Mouse (Mus musculus): ENCODE data around the gene Socs3. TPM values are rescaled to one million over a fixed set of nuclear protein-coding genes. Genes with fewer than 3 reads are reported as not detected.

Gene Socs3
- polyA plus RNA-seq, 1 experiment from 2014 or later, result 19.1 TPM

DNA sequence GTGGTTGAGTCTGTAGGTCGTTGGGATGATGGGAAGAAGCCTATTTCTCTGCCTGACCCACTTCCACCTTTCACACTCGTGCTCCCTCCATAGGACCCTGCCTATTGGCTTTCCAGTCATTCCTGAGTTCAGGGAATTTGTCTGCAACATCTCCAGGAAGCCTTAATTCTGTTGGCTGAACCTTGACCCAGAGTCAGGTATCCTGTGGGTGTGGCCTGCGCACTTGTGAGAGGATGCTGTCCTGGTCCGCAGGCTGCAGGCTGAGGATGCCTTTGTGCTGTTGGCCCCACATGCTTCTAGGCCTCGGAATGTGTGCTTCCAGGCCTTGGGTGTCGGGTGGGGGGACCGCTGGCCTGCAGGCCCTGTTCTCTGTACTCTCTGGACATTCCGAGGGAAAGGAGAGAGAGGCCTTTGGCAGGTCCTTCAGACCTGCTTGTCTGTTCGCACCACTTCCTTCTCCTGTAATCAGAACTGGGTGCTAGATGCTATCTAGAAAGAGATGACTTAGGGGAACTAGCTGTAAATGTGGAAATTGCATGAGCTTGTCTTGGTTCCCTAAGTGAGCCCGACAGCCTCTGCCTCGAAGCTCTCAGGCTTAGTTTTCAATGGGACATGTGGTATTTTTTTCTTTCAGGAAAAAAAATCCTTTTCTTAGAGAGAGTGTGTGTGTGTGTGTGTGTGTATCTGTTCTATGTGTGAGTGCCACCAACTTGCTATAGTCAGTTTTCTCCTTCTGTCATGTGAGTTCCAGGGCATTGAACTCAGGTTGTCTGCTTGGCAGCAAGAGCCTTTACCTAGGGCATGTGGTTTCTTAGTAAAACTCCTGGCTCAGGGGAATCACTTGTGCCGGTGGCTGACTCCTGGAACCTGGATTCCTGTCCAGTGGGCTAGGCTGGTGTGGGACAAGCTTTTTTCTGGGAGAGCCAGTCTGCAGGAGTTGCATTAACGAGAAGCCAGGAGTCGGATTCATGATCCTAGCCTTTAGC is 23.6 kb upstream of the Socs3 start:
- Histone ChIP-seq H3K27ac (peak overlapping the region; percentile 68), H3K4me3 (replicated peaks) (no peak overlapping the region), H3K9me3 (no peaks in the 10 kb centered on the region), H3K4me2 (replicated peaks) (peak overlapping the region; percentile 22; the same call in 1 of the 2 replicates), H3K27me3 (replicated peaks) (no peaks in the 10 kb centered on the region), H3K9ac (no peak overlapping the region), H3K4me1 (replicated peaks) (peaks cover 57% of the 10 kb centered on the region), H3K36me3 (no peaks in the 10 kb centered on the region)
- ATAC-seq, result no peak
- 56% methylated on average over 14 of the region's 14 CpGs for WGBS

DNA sequence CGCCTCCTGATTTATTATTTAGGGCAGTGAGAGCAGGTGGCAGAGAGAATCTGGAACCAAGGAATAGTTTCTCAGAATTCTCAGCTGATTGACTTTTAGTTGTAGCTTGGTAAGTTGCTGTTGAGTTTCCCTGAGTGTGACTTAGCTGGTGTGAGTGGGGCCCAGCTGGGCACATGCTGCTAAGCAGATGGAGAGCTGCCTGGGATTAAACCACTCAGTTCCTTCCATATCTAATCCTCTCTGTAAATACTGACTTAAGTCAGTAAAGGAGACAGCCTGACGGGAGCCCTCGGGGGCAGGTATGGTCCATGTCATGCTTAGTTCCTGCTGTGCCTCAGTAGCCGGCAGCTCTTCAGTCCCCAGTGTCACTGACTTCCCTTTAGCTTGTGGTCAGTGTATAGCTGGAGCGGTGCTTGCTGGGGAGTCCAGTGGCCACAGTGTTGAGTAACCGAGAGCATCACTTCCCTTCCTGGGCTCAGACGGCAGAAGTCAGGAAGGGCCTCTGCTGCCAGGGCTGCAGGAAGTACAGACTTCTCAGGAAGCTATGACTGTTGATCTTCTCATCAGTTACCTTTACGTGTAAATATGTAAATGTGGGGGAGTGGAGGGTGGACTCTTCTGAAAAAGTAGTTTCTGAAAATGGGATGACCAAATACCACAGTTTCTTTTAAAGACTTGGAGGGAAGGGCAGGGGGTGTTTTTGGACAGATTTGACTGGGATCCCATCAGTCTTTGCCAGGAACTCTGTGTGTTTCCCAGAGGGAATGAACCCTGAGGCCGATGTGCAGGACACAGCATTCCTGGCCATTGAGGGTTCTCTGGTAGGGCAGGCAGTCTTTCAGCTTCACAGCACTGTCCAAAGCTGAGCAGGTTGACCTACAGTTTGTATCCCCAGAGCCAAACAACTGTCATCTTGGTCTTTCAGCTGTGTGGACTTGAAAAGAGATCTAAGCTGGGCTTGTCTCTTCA is 21.9 kb upstream of the Socs3 start:
- WGBS, result 53% methylated on average over 9 of the region's 9 CpGs
- H3K4me1 ChIP-seq (replicated peaks), result peaks cover 63% of the 10 kb centered on the region
- no peak overlapping the region for H3K4me2 ChIP-seq (replicated peaks)
- no peaks in the 10 kb centered on the region for H3K27me3 ChIP-seq (replicated peaks)
- no peak overlapping the region for H3K4me3 ChIP-seq (replicated peaks)
- H3K9ac ChIP-seq, result no peak overlapping the region
- H3K27ac ChIP-seq, result no peak overlapping the region
- no peaks in the 10 kb centered on the region for H3K9me3 ChIP-seq
- no peak for ATAC-seq
- H3K36me3 ChIP-seq, result no peaks in the 10 kb centered on the region

DNA sequence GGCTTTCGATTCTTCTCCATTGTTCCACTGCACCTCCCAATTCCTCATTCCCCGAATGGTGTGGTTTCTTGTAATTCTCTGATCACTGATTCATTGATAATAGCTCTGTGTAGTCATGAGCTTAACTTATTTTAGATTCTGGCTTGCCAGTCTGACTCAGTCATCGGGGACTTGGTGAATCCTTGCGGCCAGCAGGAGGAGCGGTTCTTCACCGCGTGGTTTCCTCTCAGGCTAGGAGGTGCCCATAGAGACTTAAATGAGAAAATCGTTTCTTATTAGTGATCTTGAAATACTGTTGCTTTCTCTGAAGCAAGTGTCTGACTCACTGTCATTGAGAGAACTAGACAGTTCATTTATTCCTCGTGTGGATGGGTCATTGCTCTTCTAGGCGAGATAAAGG is 20.1 kb upstream of the Socs3 start:
- H3K36me3 ChIP-seq, result no peaks in the 10 kb centered on the region
- no peaks in the 10 kb centered on the region for H3K9me3 ChIP-seq
- no peak overlapping the region for H3K27ac ChIP-seq
- no peak overlapping the region for H3K9ac ChIP-seq
- peaks cover 58% of the 10 kb centered on the region for H3K4me1 ChIP-seq (replicated peaks)
- WGBS, result 53% methylated on average over 10 of the region's 10 CpGs
- no peaks in the 10 kb centered on the region for H3K27me3 ChIP-seq (replicated peaks)
- ATAC-seq, result no peak
- no peak overlapping the region for H3K4me2 ChIP-seq (replicated peaks)
- no peak overlapping the region for H3K4me3 ChIP-seq (replicated peaks)

DNA sequence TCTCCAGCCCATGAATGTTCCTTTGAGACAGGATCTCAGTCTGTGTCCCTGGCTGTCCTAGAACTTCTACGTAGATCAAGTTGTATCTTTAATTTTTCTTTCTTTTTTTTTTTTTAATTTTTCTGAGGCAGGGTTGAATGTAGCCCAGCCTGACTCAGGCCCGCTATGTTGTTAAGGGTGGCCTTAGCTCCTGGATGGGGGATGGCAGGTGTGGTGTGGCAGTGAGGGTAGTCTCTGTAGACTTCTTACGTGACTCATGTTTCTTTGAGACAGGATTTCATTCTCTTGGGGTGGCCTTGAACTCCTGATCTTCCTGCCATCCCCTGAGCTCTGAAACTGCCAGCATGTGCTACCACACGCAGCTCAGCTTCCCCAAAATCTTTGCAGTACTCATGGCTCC is 19.4 kb upstream of the Socs3 start:
- no peaks in the 10 kb centered on the region for H3K36me3 ChIP-seq
- peaks cover 51% of the 10 kb centered on the region for H3K4me1 ChIP-seq (replicated peaks)
- H3K9ac ChIP-seq, result no peak overlapping the region
- WGBS, result 87% methylated on average over 4 of the region's 4 CpGs
- ATAC-seq, result no peak
- no peaks in the 10 kb centered on the region for H3K27me3 ChIP-seq (replicated peaks)
- H3K9me3 ChIP-seq, result no peaks in the 10 kb centered on the region
- no peak overlapping the region for H3K4me2 ChIP-seq (replicated peaks)
- H3K4me3 ChIP-seq (replicated peaks), result no peak overlapping the region
- no peak overlapping the region for H3K27ac ChIP-seq

GRCm38 (mm10) chr11:117987968-117988367 is 18.1 kb upstream of the Socs3 start:
- WGBS, result 63% methylated on average over 4 of the region's 4 CpGs
- Histone ChIP-seq H3K9ac (peak overlapping the region; percentile 93), H3K4me1 (replicated peaks) (peaks cover 40% of the 10 kb centered on the region), H3K36me3 (no peaks in the 10 kb centered on the region), H3K9me3 (no peaks in the 10 kb centered on the region), H3K4me2 (replicated peaks) (peak overlapping the region; percentile 91), H3K4me3 (replicated peaks) (peak overlapping the region; percentile 100), H3K27ac (no peak overlapping the region), H3K27me3 (replicated peaks) (no peaks in the 10 kb centered on the region)
- no peak for ATAC-seq

DNA sequence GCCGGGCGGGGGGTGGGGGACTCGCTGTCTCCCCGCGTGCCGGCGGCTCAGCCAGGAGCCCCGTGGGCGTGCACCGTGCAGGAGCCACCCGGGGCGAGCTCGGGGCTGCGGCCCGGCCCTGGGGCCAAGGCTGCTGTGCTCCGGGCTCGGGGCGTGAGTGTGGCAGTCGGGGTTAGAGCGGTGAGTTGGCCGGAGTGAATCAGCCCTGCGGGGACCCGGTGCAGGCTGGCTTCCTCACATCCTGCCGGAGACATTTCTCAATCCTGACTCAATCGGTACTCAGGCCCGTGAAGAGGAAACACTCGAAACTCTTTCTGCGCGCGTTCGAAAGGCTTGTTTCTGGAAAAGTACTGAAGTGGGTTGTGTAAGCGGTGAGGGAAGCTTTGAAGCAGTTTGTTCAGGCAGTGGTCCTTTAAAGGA is 17.2 kb upstream of the Socs3 start:
- Histone ChIP-seq H3K36me3 (no peaks in the 10 kb centered on the region), H3K4me1 (replicated peaks) (peaks cover 33% of the 10 kb centered on the region), H3K4me3 (replicated peaks) (peak overlapping the region; percentile 100), H3K27ac (peak overlapping the region; percentile 60), H3K27me3 (replicated peaks) (no peaks in the 10 kb centered on the region), H3K9ac (peak overlapping the region; percentile 93), H3K9me3 (no peaks in the 10 kb centered on the region), H3K4me2 (replicated peaks) (peak overlapping the region; percentile 91)
- peak; percentile 77 for ATAC-seq
- under 1% methylated on average over 32 of the region's 32 CpGs for WGBS

DNA sequence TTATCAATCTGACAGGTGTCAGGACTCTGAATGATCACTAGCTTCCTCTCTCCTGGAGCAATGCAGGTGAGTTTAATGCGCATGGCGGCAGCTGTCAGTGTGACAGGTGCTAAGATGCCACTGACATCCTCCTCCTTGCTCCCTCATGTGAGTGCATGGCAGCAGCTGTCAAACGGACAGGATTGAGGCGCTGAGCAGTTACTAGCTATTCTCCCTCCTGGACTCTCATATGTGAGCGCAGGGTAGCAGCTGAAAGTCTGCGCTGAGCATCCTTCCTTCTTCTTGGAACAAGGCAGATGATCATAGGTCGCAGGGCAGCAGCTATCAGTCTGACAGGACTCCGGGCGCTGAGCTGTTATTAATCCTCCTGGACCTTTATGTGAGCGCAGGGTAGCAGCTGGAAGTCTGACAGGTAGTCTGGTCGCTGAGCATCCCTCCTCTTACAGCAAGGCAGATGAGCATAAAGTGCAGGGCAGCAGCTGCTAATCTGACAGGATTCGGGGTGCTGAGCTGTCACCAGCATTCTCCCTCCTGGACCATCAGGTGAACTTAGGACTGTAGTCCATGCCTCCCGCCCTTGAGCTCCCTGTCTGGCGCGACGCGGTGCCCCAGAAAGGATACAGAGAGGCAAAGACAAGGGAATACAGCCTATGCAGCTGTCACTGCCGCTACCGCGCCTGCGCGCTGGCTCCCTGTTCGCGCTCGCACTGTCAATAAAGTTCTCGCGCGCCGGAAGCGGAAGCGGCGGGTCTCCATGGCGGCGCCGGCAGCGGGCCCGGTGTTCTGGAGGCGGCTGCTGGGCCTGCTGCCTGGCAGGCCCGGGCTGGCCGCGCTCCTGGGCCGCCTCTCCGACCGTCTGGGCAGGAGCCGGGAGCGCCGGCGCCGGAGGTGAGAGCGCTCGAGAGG is 16.5 kb upstream of the Socs3 start, which contains the start of gene Pgs1:
Gene Pgs1, plus strand, starts transcription at position 167 of the 906 bp plus-strand sequence.
- Histone ChIP-seq H3K9me3 (no peaks in the 10 kb centered on the region), H3K27me3 (replicated peaks) (no peaks in the 10 kb centered on the region), H3K4me2 (replicated peaks) (peak within 1 kb of the TSS; percentile 91), H3K4me3 (replicated peaks) (peak within 1 kb of the TSS; percentile 100), H3K27ac (peak within 1 kb of the TSS; percentile 60), H3K36me3 (no peaks in the 10 kb centered on the region), H3K9ac (peak within 1 kb of the TSS; percentile 93), H3K4me1 (replicated peaks) (peaks cover 29% of the 10 kb centered on the region)
- WGBS, result 5% methylated on average over 51 of the region's 51 CpGs
- ATAC-seq, result peak; percentile 89

DNA sequence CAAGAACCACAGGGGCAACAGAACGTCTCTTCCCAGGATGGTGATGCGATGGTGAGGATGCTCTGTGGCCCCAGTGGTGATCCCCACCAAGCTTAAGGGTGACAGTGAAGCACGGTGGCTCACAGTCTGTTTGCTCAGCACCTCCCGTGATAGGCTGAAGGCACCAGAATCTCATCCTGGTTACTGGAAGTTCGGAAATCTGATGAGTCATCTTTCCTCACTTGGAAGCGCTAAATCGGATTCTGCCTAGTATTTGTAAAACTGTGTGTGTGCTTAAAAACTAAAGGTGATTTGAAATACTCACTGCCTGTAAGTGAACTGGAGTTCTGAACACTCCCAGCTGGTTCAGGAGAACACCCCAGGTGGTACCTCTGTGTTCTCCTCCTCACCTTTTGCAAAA is 13.9 kb upstream of the Socs3 start:
- 63% methylated on average over 7 of the region's 7 CpGs for WGBS

GRCm38 (mm10) chr11:117982426-117982825 is 12.6 kb upstream of the Socs3 start:
- Histone ChIP-seq H3K9ac (no peak overlapping the region), H3K4me2 (replicated peaks) (no peak overlapping the region), H3K36me3 (no peaks in the 10 kb centered on the region), H3K27me3 (replicated peaks) (no peaks in the 10 kb centered on the region), H3K4me1 (replicated peaks) (peaks cover 7% of the 10 kb centered on the region), H3K27ac (no peak overlapping the region), H3K4me3 (replicated peaks) (no peak overlapping the region), H3K9me3 (no peaks in the 10 kb centered on the region)
- 68% methylated on average over 5 of the region's 5 CpGs for WGBS
- ATAC-seq, result no peak

More for the DNA sequence above, 13.9 kb upstream of the Socs3 start:
- H3K4me1 ChIP-seq (replicated peaks), result peaks cover 18% of the 10 kb centered on the region
- no peak overlapping the region for H3K27ac ChIP-seq
- no peak overlapping the region for H3K9ac ChIP-seq
- no peak overlapping the region for H3K4me3 ChIP-seq (replicated peaks)
- no peaks in the 10 kb centered on the region for H3K36me3 ChIP-seq
- no peak for ATAC-seq
- no peaks in the 10 kb centered on the region for H3K27me3 ChIP-seq (replicated peaks)
- no peak overlapping the region for H3K4me2 ChIP-seq (replicated peaks)
- no peaks in the 10 kb centered on the region for H3K9me3 ChIP-seq

DNA sequence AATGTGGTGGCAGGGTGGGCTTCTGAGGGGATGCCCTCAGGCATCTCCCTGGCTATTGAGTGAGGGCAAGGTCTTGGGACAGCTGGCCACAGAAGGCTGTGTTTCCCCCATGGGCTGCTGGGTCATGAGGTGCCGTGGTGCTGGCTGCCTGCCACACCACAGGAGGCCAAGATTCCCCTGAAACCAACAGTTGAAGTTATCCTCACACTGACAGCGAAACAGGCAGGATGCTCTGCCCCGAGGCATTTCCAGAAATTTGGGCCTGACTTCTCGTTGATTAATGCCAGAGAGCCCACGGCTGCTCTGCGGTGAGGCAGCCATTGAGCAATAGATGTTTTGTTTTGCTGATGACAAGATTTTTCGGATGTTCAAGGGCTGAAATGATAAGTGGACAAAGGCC is 9.5 kb upstream of the Socs3 start:
- Histone ChIP-seq H3K4me3 (replicated peaks) (no peak overlapping the region), H3K4me1 (replicated peaks) (peaks cover 17% of the 10 kb centered on the region), H3K27me3 (replicated peaks) (no peaks in the 10 kb centered on the region), H3K9me3 (no peaks in the 10 kb centered on the region), H3K36me3 (no peaks in the 10 kb centered on the region), H3K9ac (no peak overlapping the region), H3K27ac (no peak overlapping the region), H3K4me2 (replicated peaks) (no peak overlapping the region)
- no peak for ATAC-seq
- 57% methylated on average over 7 of the region's 7 CpGs for WGBS

DNA sequence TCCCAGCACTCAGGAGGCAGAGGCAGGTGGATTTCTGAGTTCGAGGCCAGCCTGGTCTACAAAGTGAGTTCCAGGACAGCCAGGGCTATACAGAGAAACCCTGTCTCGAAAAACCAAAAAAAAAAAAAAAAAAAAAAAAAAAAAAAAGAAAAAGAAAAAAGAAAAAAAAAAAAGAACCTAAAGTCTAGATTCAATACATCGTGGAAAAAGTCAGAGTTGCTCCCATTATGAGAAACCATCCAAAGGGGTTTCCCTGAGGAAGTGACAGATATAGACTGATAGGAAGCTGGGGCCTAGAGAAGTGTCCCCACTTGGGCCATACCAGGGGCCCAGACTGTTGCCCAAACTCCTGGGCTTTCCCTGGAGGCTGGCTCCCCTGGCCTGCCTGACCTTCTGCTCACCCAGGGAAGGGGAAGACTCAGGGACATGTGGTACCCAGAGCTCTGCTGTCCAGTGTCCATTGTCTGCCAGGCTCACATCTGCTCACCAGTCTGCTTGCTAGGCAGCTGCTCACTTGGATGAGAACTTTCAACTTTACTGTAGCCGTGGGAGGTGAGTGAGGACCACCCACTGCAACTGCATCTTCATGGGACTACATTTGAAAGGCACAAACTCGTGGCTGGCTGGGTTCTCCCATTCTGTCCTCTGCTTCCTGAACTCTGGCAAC is 8.0 kb upstream of the Socs3 start:
- no peak overlapping the region for H3K9ac ChIP-seq
- no peak overlapping the region for H3K27ac ChIP-seq
- H3K27me3 ChIP-seq (replicated peaks), result no peaks in the 10 kb centered on the region
- no peaks in the 10 kb centered on the region for H3K36me3 ChIP-seq
- 66% methylated on average over 5 of the region's 5 CpGs for WGBS
- no peak overlapping the region for H3K4me3 ChIP-seq (replicated peaks)
- H3K4me2 ChIP-seq (replicated peaks), result no peak overlapping the region
- H3K9me3 ChIP-seq, result no peaks in the 10 kb centered on the region
- H3K4me1 ChIP-seq (replicated peaks), result peaks cover 23% of the 10 kb centered on the region
- ATAC-seq, result no peak

Measured in intestine, embryonic 15.5 days (tissue).